Mouse (Mus musculus) MEL-GATA-1-ER (cell line): ENCODE data around the gene Vwa8.
"Not testable (repeated sequence)": the region's sequence is repeated elsewhere in the genome, so short reads cannot be mapped to it uniquely, and the experiment has no call there.

Source experiments
- DNase-seq: peaks from one replicate; pipeline ENCODE4 v3.0.0-alpha.2; 2012; ENCODE audit warnings: low read depth; ENCODE audit errors: extremely low read depth

Gene Vwa8

DNA sequence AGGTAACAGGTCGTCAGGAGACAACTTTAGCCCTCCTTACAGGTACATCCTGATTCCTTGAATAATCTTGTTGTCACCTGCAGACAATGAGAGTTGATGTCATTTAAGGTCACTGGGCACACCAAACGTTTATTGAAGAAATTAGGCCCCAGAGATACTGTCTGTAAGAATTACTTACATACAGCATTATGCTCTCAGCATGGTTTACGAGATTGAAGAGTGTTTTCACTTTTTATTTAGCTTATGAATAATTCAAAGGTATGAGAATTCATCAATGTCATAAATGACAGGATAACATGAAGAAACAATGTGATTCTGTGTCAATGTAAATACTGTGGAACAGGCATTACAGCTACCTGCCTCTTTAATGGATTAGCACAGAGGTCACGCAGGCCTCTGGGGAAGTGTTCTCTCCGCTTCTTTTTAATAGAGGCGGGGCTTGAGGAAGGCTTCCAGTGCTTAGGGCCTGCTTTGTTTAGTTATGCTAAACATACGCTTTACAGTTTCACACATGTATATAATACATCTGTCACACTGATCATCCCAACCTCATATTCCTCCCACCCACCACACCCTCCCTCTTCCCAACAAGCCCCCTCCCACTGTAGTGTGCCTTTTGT is 37.2 kb downstream of the Vwa8 start:
- no peak for DNase-seq

DNA sequence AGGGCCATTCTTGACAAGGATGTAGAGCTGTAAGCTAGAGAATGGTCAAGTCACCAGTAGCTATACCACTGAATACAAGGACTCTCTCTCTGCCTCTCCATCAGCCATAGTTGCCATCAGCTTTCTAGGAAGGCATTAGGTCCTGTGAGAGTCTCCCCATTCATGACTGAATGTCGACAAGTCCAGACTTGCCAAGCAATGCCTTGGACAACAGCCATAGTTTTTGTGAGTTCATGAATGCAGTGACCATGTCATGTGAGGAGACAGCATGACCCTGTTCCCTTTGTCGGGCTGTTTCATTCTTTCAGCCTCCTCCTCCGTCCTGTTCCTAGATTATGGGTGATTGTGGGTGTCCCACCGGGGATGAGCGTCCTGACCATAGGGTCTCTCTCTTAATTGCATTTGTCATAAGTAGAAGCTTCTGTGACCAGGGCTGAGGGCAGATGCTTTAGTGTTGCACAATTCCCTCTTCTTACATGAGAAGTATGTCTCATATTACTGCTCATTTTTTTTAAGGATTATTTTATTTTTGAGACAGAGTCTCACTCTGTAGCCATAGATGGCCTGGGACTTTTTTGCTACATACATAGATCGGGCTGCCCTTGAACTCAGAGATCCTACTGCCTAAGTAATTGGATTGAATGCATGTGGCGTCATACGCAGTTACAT is 37.8 kb downstream of the Vwa8 start:
- DNase-seq, result no peak

DNA sequence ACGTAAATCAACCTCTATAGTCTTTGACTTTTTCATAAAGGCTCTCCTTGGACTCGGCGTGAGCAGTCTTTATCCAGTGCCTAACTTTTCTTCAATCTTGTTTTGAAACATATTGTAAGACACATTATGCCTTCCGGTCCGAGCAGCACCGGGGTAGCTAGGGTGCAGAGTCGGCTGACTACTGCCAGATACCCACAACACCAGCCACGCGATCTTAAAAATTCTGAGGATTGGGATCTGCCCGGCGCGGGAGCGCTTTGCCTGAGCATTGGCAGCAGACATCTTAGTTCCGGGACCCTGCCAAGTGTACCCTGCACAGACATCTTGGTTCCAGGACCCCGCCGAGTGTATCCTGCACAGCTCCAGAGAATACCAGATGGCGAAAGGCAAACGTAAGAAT is 38.6 kb downstream of the Vwa8 start:
- not testable (repeated sequence) for DNase-seq

DNA sequence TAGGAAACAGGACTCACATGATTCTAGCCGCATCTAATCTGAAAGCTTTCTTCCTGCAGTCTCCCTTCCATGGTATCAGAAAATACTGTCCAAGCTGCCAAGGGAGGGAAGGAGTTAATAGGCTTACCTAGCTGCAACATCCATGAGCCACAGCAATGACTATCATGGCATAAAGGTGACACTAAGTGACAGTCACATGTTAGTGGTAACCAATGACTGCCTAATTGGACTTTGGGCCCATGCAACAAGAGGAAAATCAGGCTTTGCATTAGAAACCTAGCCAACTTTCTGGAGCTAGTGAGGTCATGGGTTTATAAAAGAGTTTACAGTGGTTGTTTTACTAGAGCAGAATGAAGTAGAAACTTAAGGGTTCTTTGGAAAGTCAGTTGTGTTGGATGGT is 46.6 kb downstream of the Vwa8 start:
- DNase-seq, result no peak

GRCm38 (mm10) chr14:78896252-78896651 is 47.4 kb downstream of the Vwa8 start:
- no peak for DNase-seq

- no peak for DNase-seq
Observed at GRCm38 (mm10) chr14:78900770-78901169, 51.9 kb downstream of the Vwa8 start.

- DNase-seq, result no peak
Observed at GRCm38 (mm10) chr14:78908205-78908863, 59.5 kb downstream of the Vwa8 start.

DNA sequence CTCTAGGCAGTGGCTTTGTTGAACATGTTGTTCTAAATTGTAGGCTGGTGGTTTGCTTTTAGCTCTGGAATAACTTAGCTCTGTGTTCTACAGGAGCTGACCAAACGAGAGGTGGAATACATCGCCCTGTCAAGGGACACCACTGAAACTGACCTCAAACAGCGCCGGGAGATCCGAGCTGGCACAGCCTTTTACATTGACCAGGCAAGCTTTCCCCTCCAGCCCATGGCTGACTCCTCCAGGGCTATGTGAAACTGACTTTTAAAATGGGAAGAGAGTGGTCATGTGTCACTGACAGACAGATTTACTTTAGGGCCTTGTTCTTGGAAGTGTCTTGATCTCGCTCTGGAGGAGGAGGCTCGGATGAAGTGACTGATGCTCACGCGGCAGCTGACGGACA is 63.2 kb downstream of the Vwa8 start:
- no peak for DNase-seq

DNA sequence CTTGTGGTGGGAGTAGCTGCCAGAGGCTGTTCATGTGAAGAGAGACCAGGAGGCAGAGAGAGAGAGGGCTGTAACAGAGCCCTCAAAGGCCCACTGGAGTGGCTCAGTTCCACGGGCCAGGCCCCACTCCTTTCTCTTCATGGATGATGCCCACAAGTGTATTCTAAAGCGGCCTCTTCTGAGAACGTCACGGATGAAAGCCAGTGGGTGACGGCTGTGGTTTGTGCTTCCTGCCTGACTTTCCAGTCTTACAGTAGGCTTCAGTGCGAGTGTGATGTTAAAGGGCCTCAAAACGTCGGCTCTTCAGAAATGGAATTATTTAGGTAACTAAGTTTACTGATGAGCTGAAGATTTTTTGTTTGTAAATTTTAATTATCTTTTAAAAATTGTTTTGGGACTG is 65.3 kb downstream of the Vwa8 start:
- no peak for DNase-seq

DNA sequence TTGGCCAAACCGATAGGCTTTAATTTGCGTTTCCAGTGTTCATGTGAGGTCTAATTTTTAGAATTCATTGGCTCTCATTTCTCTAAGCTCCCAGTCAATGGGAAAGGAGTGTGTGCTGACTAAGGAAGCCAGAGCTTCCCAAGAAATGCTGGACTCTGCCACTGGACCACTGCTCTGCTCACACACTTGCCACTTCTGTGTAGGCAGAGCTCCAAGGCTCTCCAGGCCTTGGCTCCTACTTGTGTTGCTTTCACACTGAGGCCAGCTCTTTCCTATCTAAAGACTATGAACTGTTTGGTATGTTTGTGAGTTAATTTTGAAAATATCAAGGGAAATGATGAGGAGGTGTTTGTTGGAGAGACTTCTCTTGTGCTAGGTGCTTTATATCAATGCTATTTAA is 67.8 kb downstream of the Vwa8 start:
- no peak for DNase-seq

DNA sequence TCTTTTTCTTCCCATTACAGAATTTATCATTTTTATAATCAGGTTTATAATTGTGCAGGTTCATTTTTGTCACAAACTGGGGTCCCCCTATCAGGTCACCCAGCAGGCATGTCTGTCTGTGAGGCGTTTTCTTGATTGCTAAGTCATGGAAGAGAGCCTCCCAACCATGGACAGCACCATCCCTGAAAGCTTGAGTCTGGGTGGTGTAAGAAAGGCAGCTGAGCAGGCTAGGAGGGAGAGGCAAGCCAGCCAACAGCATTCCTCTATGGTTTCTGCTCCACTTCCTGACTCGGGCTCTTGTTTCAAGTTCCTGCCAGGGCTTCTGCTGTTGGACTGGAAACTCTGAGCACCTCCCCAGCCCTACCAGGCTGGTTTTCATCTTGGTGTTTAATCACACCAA is 72.4 kb downstream of the Vwa8 start:
- no peak for DNase-seq

DNA sequence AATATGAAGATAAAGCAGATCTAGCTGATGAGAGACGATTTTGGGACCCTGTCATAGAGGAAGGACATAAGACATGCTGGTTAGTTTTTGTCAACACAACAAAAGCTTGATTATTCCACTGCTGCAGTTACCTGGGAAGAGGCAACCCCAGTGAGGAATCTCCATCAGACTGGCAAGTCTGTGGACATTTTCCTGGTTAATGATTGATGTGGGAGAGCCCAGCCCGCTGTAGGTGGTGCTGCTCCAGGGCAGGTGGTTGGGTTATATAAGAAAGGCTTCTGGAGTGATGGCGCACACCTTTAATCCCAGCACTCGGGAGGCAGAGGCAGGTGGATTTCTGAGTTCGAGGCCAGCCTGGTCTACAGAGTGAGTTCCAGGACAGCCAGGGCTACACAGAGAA is 74.8 kb downstream of the Vwa8 start:
- no peak for DNase-seq

DNA sequence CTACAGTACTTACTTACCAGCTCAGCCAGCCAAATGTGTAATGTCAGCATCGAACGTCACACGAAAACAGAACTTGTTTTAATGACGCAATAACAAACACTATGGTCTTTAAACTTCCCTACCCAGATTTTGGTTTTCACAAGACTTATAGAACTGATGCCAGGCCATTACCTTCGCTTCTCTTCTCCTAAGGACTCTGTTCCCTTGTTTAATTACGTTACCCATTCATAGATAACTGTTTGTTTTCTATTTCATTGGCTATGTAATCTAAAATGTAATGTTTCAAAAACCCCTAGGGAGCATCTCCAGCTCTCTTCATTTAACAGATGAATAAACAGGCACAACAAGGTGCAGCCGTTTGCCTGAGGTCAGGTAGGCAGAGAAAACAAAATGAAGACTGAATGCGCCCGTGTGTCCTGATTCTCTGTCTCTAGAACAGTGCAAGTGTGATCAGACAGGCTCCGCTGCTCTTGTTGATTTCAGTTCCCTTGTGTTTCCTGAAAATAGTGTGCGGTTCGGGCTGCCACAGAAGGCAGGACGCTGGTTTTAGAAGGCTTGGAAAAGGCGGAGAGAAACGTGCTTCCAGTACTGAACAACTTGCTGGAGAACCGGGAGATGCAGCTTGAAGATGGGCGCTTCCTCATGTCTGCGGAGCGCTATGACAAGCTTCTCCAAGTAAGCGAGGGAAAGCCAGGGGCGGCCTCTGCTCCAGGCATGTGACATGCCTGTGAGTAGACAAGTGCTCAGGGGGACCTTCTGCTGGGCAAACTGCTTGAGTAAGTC is 76.1 kb downstream of the Vwa8 start:
- DNase-seq, result no peak

GRCm38 (mm10) chr14:78932094-78932493 is 83.2 kb downstream of the Vwa8 start:
- no peak for DNase-seq

- no peak for DNase-seq
Observed at GRCm38 (mm10) chr14:78933399-78933798, 84.5 kb downstream of the Vwa8 start.

DNA sequence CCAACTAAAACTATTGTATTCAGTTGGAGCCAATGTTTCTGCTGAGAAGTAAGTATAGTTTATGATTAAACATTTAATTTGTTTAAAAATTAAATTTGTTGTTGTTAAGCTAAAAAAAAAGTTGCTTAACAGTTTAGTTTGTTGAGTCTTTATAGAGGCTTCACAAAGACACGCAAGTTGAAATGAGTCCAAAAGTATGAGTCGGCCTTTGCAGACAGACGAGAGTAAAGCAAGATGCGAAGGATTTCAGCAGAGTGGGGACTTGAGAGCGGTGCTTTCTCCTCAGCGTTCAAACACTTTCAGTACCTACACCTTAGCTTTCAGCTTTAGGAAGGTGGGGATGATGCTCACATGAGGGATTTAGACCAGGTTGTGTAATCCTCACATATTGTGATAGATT is 85.7 kb downstream of the Vwa8 start:
- DNase-seq, result no peak

DNA sequence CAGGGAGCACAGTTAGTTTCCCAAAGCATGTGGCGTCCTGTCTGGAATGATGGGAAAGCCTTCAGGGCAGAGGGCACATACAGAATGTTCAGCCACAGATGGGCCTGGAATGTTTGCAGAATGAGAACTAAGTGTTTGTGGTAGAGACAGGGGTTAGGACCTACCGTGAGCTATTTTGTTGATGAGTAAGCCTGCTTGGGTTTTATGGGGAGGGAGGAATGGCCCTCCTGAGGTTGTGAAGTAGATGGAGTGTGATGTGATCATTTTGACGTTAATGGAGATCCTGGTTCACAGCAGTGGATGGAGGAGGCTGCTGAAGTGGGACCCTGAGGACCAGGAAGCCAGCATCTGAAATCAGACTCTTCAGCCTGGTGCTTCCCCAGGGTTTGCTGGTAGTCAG is 86.9 kb downstream of the Vwa8 start:
- no peak for DNase-seq

- DNase-seq, result no peak
Observed at GRCm38 (mm10) chr14:78941741-78942475, 93.1 kb downstream of the Vwa8 start.

GRCm38 (mm10) chr14:78955745-78956144 is 106.9 kb downstream of the Vwa8 start:
- DNase-seq, result no peak

GRCm38 (mm10) chr14:78970621-78971020 is 121.8 kb downstream of the Vwa8 start:
- DNase-seq, result no peak

DNA sequence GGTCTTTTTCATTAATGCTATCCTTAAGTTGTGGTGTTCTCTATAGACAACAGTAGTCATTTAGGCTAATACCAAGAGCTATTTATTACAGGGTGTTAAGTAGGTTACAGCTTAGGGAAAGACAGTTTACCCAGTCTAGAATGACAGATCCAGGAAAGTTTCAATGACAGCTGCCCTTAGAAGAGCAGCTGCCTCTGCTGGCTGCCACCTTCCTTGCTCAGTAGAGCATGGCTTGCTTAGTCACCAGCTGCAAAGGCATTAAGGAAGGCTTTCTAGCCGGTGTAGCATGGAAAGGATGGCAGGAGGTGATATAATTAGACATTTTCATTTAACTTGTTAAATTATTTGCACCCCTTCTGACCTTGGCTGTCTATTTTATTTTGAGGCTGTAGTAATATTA is 123.6 kb downstream of the Vwa8 start:
- DNase-seq, result no peak
